Comparison of ENCODE assay signal across 10 mouse cellular contexts in the genomic region with DNA sequence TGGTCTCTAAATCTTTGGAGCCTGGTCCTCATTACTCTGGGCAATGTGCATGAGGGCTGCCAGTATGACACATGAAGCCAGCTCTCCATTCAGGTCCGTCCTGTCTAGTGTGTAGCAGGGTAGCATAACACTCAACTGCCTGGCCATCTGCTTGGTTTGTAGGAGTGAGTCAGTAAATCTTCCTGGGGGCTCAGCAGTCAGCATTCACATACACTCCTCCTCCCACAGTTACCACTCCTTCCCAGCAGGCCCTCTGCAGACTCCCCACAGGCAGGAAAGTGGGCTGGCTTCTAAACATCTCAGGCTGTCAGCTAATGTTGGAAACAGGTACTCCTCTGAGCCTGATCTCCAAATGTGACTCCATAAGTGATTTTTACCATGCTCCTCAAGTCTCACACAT. TPM values are rescaled to one million over a fixed set of nuclear protein-coding genes. Genes with fewer than 3 reads are reported as not detected.
DNase-seq lines count a peak whose midpoint lies in the region; ATAC-seq and TF ChIP-seq lines count a peak whose summit lies in the region.
"Had no signal": no experiment of that assay in that cellular context is flagged by ENCODE, and none has a peak within 500 bp of the region (broad histone marks: within the 10 kb centered on the region; RNA-seq: fewer than 3 reads in every experiment).

No protein-coding gene starts in this region.

- TF ChIP-seq CTCF in heart, adult 2 months (IDR thresholded peaks at IDR 0.05) = no peak

- DNase-seq in heart, adult 2 months = no peak
- DNase-seq in heart, postnatal 14 days = no peak
- peak; percentile 33 for DNase-seq in limb, embryonic 11.5 days (ENCODE audit: low spot score)
- DNase-seq in limb, embryonic 10.5 days (ENCODE audit: low spot score) = no peak
- peak; percentile 16 to 25 for DNase-seq in cerebellum, adult 18-20 months
- DNase-seq in limb, embryonic 14.5 days (ENCODE audit: low spot score) = no peak
- no peak for DNase-seq in urinary bladder, adult 18-20 months (ENCODE audit: low spot score in 2 of 2)
- DNase-seq: gastrocnemius, postnatal 36 days had no signal

- ATAC-seq in limb, embryonic 11.5 days (ENCODE audit: insufficient number of reproducible peaks, low FRiP score, low TSS enrichment, low read depth) = 0 out of 2 replicates have a peak, but pooled peaks have one; percentile 35
- 0 out of 2 replicates have a peak, but pooled peaks have one; percentile 26 for ATAC-seq in limb, embryonic 14.5 days (ENCODE audit: low FRiP score, low read depth)
- ATAC-seq: intestine, embryonic 16.5 days; midbrain, embryonic 13.5 days had no signal

- peaks cover 54% of the 10 kb centered on the region for H3K36me3 ChIP-seq in heart, adult 2 months (ENCODE audit: control insufficient read depth, insufficient read depth, low read length)
- H3K36me3 ChIP-seq in limb, embryonic 11.5 days (ENCODE audit: control insufficient read depth, insufficient read depth, low read length) = no peaks in the 10 kb centered on the region
- H3K36me3 ChIP-seq in limb, embryonic 10.5 days = no peaks in the 10 kb centered on the region
- H3K36me3 ChIP-seq in limb, embryonic 14.5 days (ENCODE audit: control insufficient read depth, insufficient read depth, low read length) = no peaks in the 10 kb centered on the region
- H3K36me3 ChIP-seq: midbrain, embryonic 13.5 days had no signal

- no peak overlapping the region for H3K9ac ChIP-seq in heart, adult 2 months (ENCODE audit: low read depth, low read length)
- no peak overlapping the region for H3K9ac ChIP-seq in limb, embryonic 11.5 days (ENCODE audit: low read length)
- no peak overlapping the region for H3K9ac ChIP-seq in limb, embryonic 14.5 days (ENCODE audit: low read depth, low read length, severe bottlenecking)
- H3K9ac ChIP-seq: midbrain, embryonic 13.5 days had no signal

- no peak for TF ChIP-seq EP300 in heart, adult 2 months (IDR thresholded peaks at IDR 0.05; ENCODE audit: insufficient read depth, low read depth, low read length)

- intact Hi-C loops in heart, adult 2 months (cut with DNase I) = no loop called here
- intact Hi-C loops in heart, postnatal 14 days (cut with DNase I) = no loop called here

- no peak overlapping the region for H3K4me2 ChIP-seq in limb, embryonic 11.5 days (ENCODE audit: low read depth, severe bottlenecking)
- no peak overlapping the region for H3K4me2 ChIP-seq in limb, embryonic 14.5 days (replicated peaks; ENCODE audit: low read depth, low read length, severe bottlenecking)
- H3K4me2 ChIP-seq: midbrain, embryonic 13.5 days had no signal

- H3K27ac ChIP-seq in heart, adult 2 months = peak overlapping the region; percentile 58
- no peak overlapping the region for H3K27ac ChIP-seq in limb, embryonic 11.5 days (replicated peaks; ENCODE audit: low read depth, low read length)
- H3K27ac ChIP-seq in limb, embryonic 10.5 days = no peak overlapping the region
- H3K27ac ChIP-seq in limb, embryonic 14.5 days (replicated peaks; ENCODE audit: low read depth, low read length) = no peak overlapping the region
- H3K27ac ChIP-seq: midbrain, embryonic 13.5 days had no signal

- H3K9me3 ChIP-seq in limb, embryonic 11.5 days (ENCODE audit: control insufficient read depth, low read length) = no peaks in the 10 kb centered on the region
- H3K9me3 ChIP-seq in limb, embryonic 10.5 days (replicated peaks) = no peaks in the 10 kb centered on the region
- H3K9me3 ChIP-seq in limb, embryonic 14.5 days (ENCODE audit: control insufficient read depth, low read length) = no peaks in the 10 kb centered on the region
- H3K9me3 ChIP-seq: midbrain, embryonic 13.5 days had no signal

- H3K79me2 ChIP-seq in heart, adult 2 months (replicated peaks; ENCODE audit: control insufficient read depth, insufficient read depth, low read length) = no peaks in the 10 kb centered on the region; the same call in 1 of the 2 replicates

- WGBS in heart, adult 2 months = 68% methylated on average over 1 of the region's 1 CpGs
- 26% methylated on average over 1 of the region's 1 CpGs for WGBS in limb, embryonic 11.5 days
- WGBS in limb, embryonic 10.5 days = 26% methylated on average over 1 of the region's 1 CpGs
- WGBS in limb, embryonic 14.5 days = 28% methylated on average over 1 of the region's 1 CpGs

- TF ChIP-seq POLR2A in heart, adult 2 months (IDR thresholded peaks at IDR 0.05; ENCODE audit: insufficient read depth, low read depth, low read length) = no peak
- TF ChIP-seq POLR2A in limb, embryonic 14.5 days (IDR thresholded peaks at IDR 0.05; ENCODE audit: borderline replicate concordance, extremely low read depth, insufficient read depth, insufficient read length) = no peak

- H3K4me1 ChIP-seq in heart, adult 2 months (ENCODE audit: control insufficient read depth, insufficient read depth, low read length) = peaks cover 26% of the 10 kb centered on the region
- no peaks in the 10 kb centered on the region; the same call in 1 of the 2 replicates for H3K4me1 ChIP-seq in limb, embryonic 11.5 days (ENCODE audit: control insufficient read depth, insufficient read depth, low read length)
- H3K4me1 ChIP-seq in limb, embryonic 10.5 days = peaks cover 25% of the 10 kb centered on the region
- peaks cover 8% of the 10 kb centered on the region; the same call in 1 of the 2 replicates for H3K4me1 ChIP-seq in limb, embryonic 14.5 days (ENCODE audit: control insufficient read depth, insufficient read depth, low read length)
- H3K4me1 ChIP-seq: midbrain, embryonic 13.5 days had no signal

- no peaks in the 10 kb centered on the region for H3K27me3 ChIP-seq in heart, adult 2 months (ENCODE audit: control insufficient read depth, insufficient read depth, low read length)
- H3K27me3 ChIP-seq in limb, embryonic 11.5 days (ENCODE audit: control insufficient read depth, insufficient read depth, low read length) = no peaks in the 10 kb centered on the region
- H3K27me3 ChIP-seq in limb, embryonic 10.5 days (ENCODE audit: low read depth, poor library complexity, severe bottlenecking) = no peaks in the 10 kb centered on the region
- no peaks in the 10 kb centered on the region for H3K27me3 ChIP-seq in limb, embryonic 14.5 days (ENCODE audit: control insufficient read depth, insufficient read depth, low read length)
- H3K27me3 ChIP-seq: midbrain, embryonic 13.5 days had no signal

- H3K4me3 ChIP-seq in heart, adult 2 months = no peak overlapping the region
- H3K4me3 ChIP-seq in limb, embryonic 11.5 days (ENCODE audit: low read depth, low read length) = no peak overlapping the region
- no peak overlapping the region for H3K4me3 ChIP-seq in limb, embryonic 10.5 days
- H3K4me3 ChIP-seq in limb, embryonic 14.5 days (replicated peaks; ENCODE audit: low read length) = no peak overlapping the region
- H3K4me3 ChIP-seq: midbrain, embryonic 13.5 days had no signal

RNA-seq across cellular contexts. Expression of gene Ehd4, which starts 30.3 kb away (rescaled TPM):
- total RNA-seq in heart, adult 2 months (2021) = 100 to 1,000 TPM; 330 to 373 TPM
- 213 and 279 TPM in 2 replicates for polyA plus RNA-seq in heart, adult 2 months (2012; rRNA removed)
- total RNA-seq in heart, postnatal 14 days (2021) = 100 to 1,000 TPM; 439 to 440 TPM
- 13.2 and 18.5 TPM in 2 replicates for polyA plus RNA-seq in limb, embryonic 11.5 days (2014; fragmentation: Nextera tagmentation; extraction: Ambion mirVana)
- 25.3 and 27.5 TPM in 2 replicates for polyA plus RNA-seq in limb, embryonic 10.5 days (2016; fragmentation: Nextera tagmentation; extraction: Ambion mirVana)
- 18.3 and 19.7 TPM in 2 replicates for polyA plus RNA-seq in limb, embryonic 14.5 days (2012; rRNA removed)
- polyA plus RNA-seq in limb, embryonic 14.5 days (2014; fragmentation: Nextera tagmentation; extraction: Ambion mirVana) = 37.1 and 51.0 TPM in 2 replicates

Comparison
In these comparisons a context has a peak if more than half of its experiments do, and no peak if none do; other contexts are left out.
1. DNase-seq: peak in limb, embryonic 11.5 days (single experiment) and cerebellum, adult 18-20 months (2 of 2); none in heart, adult 2 months (0 of 2), heart, postnatal 14 days (0 of 2), limb, embryonic 10.5 days (single experiment), limb, embryonic 14.5 days (single experiment) and urinary bladder, adult 18-20 months (0 of 2).